In genomic region chr8:121021488-121021887, GRCm38 (mm10) we compare ENCODE assay signal across 28 mouse cellular contexts.
DNase-seq lines count a peak whose midpoint lies in the region; ATAC-seq lines count a peak whose summit lies in the region.
"Had no signal": no experiment of that assay in that cellular context is flagged by ENCODE, and none has a peak within 500 bp of the region (broad histone marks: within the 10 kb centered on the region; RNA-seq: fewer than 3 reads in every experiment).

No protein-coding gene starts in this region.

- DNase-seq in brain, adult 2 months (ENCODE audit: low read depth, low spot score) = peak; percentile 10
- DNase-seq in thymus, postnatal 14 days = peak; percentile 80
- no peak for DNase-seq in forebrain, embryonic 14.5 days (ENCODE audit: low spot score)
- DNase-seq in gastrocnemius, adult 8-10 months (ENCODE audit: low spot score in 2 of 2) = no peak
- DNase-seq: adrenal gland, adult 8-10 months; cerebellum, adult 11 months; cerebellum, adult 9-10 months; cerebellum, postnatal 36 days; forebrain, postnatal 0 days; gastrocnemius, postnatal 36 days; heart, adult 18-20 months; kidney, postnatal 25 days; liver, postnatal 0 days; lung, postnatal 36 days; right cerebral cortex, postnatal 4 days had no signal

- H3K27ac ChIP-seq in heart, embryonic 12.5 days (ENCODE audit: poor library complexity, severe bottlenecking) = no peak overlapping the region
- no peak overlapping the region for H3K27ac ChIP-seq in heart, embryonic 11.5 days (ENCODE audit: low read depth, low read length)
- peak overlapping the region; percentile 38; the same call in 1 of the 2 replicates for H3K27ac ChIP-seq in stomach, embryonic 16.5 days (ENCODE audit: low read length)
- H3K27ac ChIP-seq in forebrain, embryonic 14.5 days (ENCODE audit: low read depth, low read length) = no peak overlapping the region
- H3K27ac ChIP-seq in liver, embryonic 12.5 days = no peak overlapping the region
- H3K27ac ChIP-seq: embryonic facial prominence, embryonic 12.5 days; forebrain, embryonic 10.5 days; kidney, embryonic 15.5 days; limb, embryonic 12.5 days; midbrain, embryonic 12.5 days; neural tube, embryonic 13.5 days had no signal

- peaks cover 12% of the 10 kb centered on the region for H3K4me1 ChIP-seq in heart, embryonic 12.5 days (replicated peaks)
- peaks cover 8% of the 10 kb centered on the region; the same call in 1 of the 2 replicates for H3K4me1 ChIP-seq in heart, embryonic 11.5 days (ENCODE audit: control insufficient read depth, insufficient read depth, low read length)
- peaks cover 20% of the 10 kb centered on the region for H3K4me1 ChIP-seq in stomach, embryonic 16.5 days (ENCODE audit: control insufficient read depth, insufficient read depth, low read length)
- no peaks in the 10 kb centered on the region for H3K4me1 ChIP-seq in forebrain, embryonic 14.5 days (ENCODE audit: control insufficient read depth, insufficient read depth, low read length)
- H3K4me1 ChIP-seq in liver, embryonic 12.5 days = no peaks in the 10 kb centered on the region

- 28% methylated on average over 12 of the region's 12 CpGs for WGBS in heart, embryonic 12.5 days
- WGBS in heart, embryonic 11.5 days (ENCODE audit: insufficient replicate concordance) = 16% methylated on average over 12 of the region's 12 CpGs
- WGBS in stomach, embryonic 16.5 days = 25% methylated on average over 12 of the region's 12 CpGs
- 47% methylated on average over 12 of the region's 12 CpGs for WGBS in forebrain, embryonic 14.5 days
- 39% methylated on average over 12 of the region's 12 CpGs for WGBS in liver, embryonic 12.5 days (ENCODE audit: insufficient replicate concordance)

- no peak overlapping the region for H3K4me3 ChIP-seq in heart, embryonic 12.5 days
- no peak overlapping the region for H3K4me3 ChIP-seq in heart, embryonic 11.5 days (ENCODE audit: low read depth, low read length)
- H3K4me3 ChIP-seq in stomach, embryonic 16.5 days (replicated peaks; ENCODE audit: low read length) = no peak overlapping the region
- H3K4me3 ChIP-seq in forebrain, embryonic 14.5 days (ENCODE audit: low read depth, low read length) = no peak overlapping the region
- no peak overlapping the region for H3K4me3 ChIP-seq in liver, embryonic 12.5 days
- H3K4me3 ChIP-seq: embryonic facial prominence, embryonic 12.5 days; forebrain, embryonic 10.5 days; kidney, embryonic 15.5 days; limb, embryonic 12.5 days; midbrain, embryonic 12.5 days; neural tube, embryonic 13.5 days had no signal

- ATAC-seq in heart, embryonic 12.5 days (ENCODE audit: insufficient number of reproducible peaks, low FRiP score) = no peak
- ATAC-seq in heart, embryonic 11.5 days (replicated peaks; ENCODE audit: insufficient number of reproducible peaks, low FRiP score, low TSS enrichment) = no peak
- no peak for ATAC-seq in stomach, embryonic 16.5 days (ENCODE audit: insufficient read depth, low FRiP score)
- no peak for ATAC-seq in forebrain, embryonic 14.5 days
- ATAC-seq in liver, embryonic 12.5 days = no peak
- ATAC-seq: forebrain, postnatal 0 days; hindbrain, embryonic 16.5 days; liver, postnatal 0 days had no signal

- peaks cover 93% of the 10 kb centered on the region for H3K27me3 ChIP-seq in heart, embryonic 12.5 days (replicated peaks)
- H3K27me3 ChIP-seq in heart, embryonic 11.5 days (ENCODE audit: control insufficient read depth, insufficient read depth, low read length) = peaks cover 71% of the 10 kb centered on the region
- peaks cover 2% of the 10 kb centered on the region; the same call in 1 of the 2 replicates for H3K27me3 ChIP-seq in stomach, embryonic 16.5 days (ENCODE audit: control insufficient read depth, insufficient read depth, low read length)
- no peaks in the 10 kb centered on the region for H3K27me3 ChIP-seq in forebrain, embryonic 14.5 days (replicated peaks; ENCODE audit: control insufficient read depth, insufficient read depth, low read length)
- H3K27me3 ChIP-seq in liver, embryonic 12.5 days (replicated peaks) = peaks cover 70% of the 10 kb centered on the region

- no peaks in the 10 kb centered on the region for H3K36me3 ChIP-seq in heart, embryonic 12.5 days
- no peaks in the 10 kb centered on the region for H3K36me3 ChIP-seq in heart, embryonic 11.5 days (ENCODE audit: control insufficient read depth, insufficient read depth, low read length)
- no peaks in the 10 kb centered on the region for H3K36me3 ChIP-seq in stomach, embryonic 16.5 days (ENCODE audit: control insufficient read depth, insufficient read depth, low read length)
- no peaks in the 10 kb centered on the region for H3K36me3 ChIP-seq in forebrain, embryonic 14.5 days (ENCODE audit: control insufficient read depth, insufficient read depth, low read length)
- H3K36me3 ChIP-seq in liver, embryonic 12.5 days = no peaks in the 10 kb centered on the region
- H3K36me3 ChIP-seq: embryonic facial prominence, embryonic 12.5 days; forebrain, embryonic 10.5 days; G1E; kidney, embryonic 15.5 days; limb, embryonic 12.5 days; midbrain, embryonic 12.5 days; neural tube, embryonic 13.5 days had no signal

- H3K9me3 ChIP-seq in heart, embryonic 12.5 days (replicated peaks) = peaks cover 5% of the 10 kb centered on the region; the same call in 1 of the 2 replicates
- H3K9me3 ChIP-seq in heart, embryonic 11.5 days (replicated peaks; ENCODE audit: control insufficient read depth, low read length) = no peaks in the 10 kb centered on the region
- H3K9me3 ChIP-seq in stomach, embryonic 16.5 days (replicated peaks; ENCODE audit: control insufficient read depth, low read length) = no peaks in the 10 kb centered on the region
- H3K9me3 ChIP-seq in forebrain, embryonic 14.5 days (replicated peaks; ENCODE audit: control insufficient read depth, low read length) = no peaks in the 10 kb centered on the region
- no peaks in the 10 kb centered on the region for H3K9me3 ChIP-seq in liver, embryonic 12.5 days (replicated peaks)
- H3K9me3 ChIP-seq: embryonic facial prominence, embryonic 12.5 days; forebrain, embryonic 10.5 days; kidney, embryonic 15.5 days; midbrain, embryonic 12.5 days; neural tube, embryonic 13.5 days had no signal

- peak overlapping the region; percentile 11; the same call in 1 of the 2 replicates for H3K4me2 ChIP-seq in heart, embryonic 12.5 days
- no peak overlapping the region for H3K4me2 ChIP-seq in heart, embryonic 11.5 days
- no peak overlapping the region for H3K4me2 ChIP-seq in stomach, embryonic 16.5 days (ENCODE audit: low read depth, low read length)
- no peak overlapping the region for H3K4me2 ChIP-seq in forebrain, embryonic 14.5 days (ENCODE audit: low read length)
- H3K4me2 ChIP-seq in liver, embryonic 12.5 days = no peak overlapping the region
- H3K4me2 ChIP-seq: embryonic facial prominence, embryonic 12.5 days; kidney, embryonic 15.5 days; limb, embryonic 12.5 days; liver, embryonic 11.5 days; midbrain, embryonic 12.5 days; neural tube, embryonic 13.5 days had no signal

- no peak overlapping the region for H3K9ac ChIP-seq in heart, embryonic 12.5 days
- no peak overlapping the region for H3K9ac ChIP-seq in heart, embryonic 11.5 days (ENCODE audit: low read depth, low read length)
- 0 out of 2 replicates have a peak overlapping the region, but pooled peaks have one; percentile 11 for H3K9ac ChIP-seq in stomach, embryonic 16.5 days (ENCODE audit: low read length)
- no peak overlapping the region for H3K9ac ChIP-seq in forebrain, embryonic 14.5 days (ENCODE audit: low read length)
- no peak overlapping the region for H3K9ac ChIP-seq in liver, embryonic 12.5 days
- H3K9ac ChIP-seq: embryonic facial prominence, embryonic 12.5 days; forebrain, postnatal 0 days; kidney, embryonic 15.5 days; limb, embryonic 12.5 days; liver, postnatal 0 days; midbrain, embryonic 12.5 days; neural tube, embryonic 13.5 days had no signal

Comparison
In these comparisons a context has a peak if more than half of its experiments do, and no peak if none do; other contexts are left out.
1. DNase-seq: peak in brain, adult 2 months (single experiment) and thymus, postnatal 14 days (single experiment); none in forebrain, embryonic 14.5 days (single experiment) and gastrocnemius, adult 8-10 months (0 of 2).